Mouse (Mus musculus): Measurements from ENCODE around the gene Rbpj. TPM values are rescaled to one million over a fixed set of nuclear protein-coding genes. Genes with fewer than 3 reads are reported as not detected.

The Rbpj gene
- total and polyA plus RNA-seq, 3 experiments: 40.5 to 62.8 (median 61.3) TPM

GRCm38 (mm10) chr5:53554180-53554579, 88.2 kb downstream of the Rbpj start:
- Histone ChIP-seq H3K79me2 (replicated peaks; ENCODE audit: control insufficient read depth, extremely low read depth, insufficient read depth, poor library complexity, severe bottlenecking) (no peaks in the 10 kb centered on the region), H3K36me3 (replicated peaks in 1 of 2; ENCODE audit: control insufficient read depth in 1 of 2, insufficient read depth in 1 of 2, low read length in 1 of 2) (no peaks in the 10 kb centered on the region), H3K4me2 (ENCODE audit: insufficient read depth, low read depth, poor library complexity, severe bottlenecking) (no peak overlapping the region), H3K9me3 (replicated peaks; ENCODE audit: low read length) (no peaks in the 10 kb centered on the region), H3K27me3 (replicated peaks) (no peaks in the 10 kb centered on the region), H3K9ac (ENCODE audit: insufficient read depth, low read depth) (no peak overlapping the region), H3K4me3 (replicated peaks in 1 of 3; ENCODE audit: low read depth in 2 of 3, low read length in 2 of 3, poor library complexity in 1 of 3) (no peak overlapping the region), H3K4me1 (ENCODE audit: control insufficient read depth in 1 of 2, insufficient read depth in 2 of 2) (peaks cover 7 to 30% of the 10 kb centered on the region in 2 experiments), H3K27ac (ENCODE audit: insufficient read depth, low read depth) (no peak overlapping the region)
- in situ Hi-C loops (cut with MboI; ENCODE audit: low pct_ligation_motif_present, low pct_unique_long_range_greater_than_20kb, low sequenced_read_pairs): no loop called here
- TF ChIP-seq E2F4 (IDR thresholded peaks at IDR 0.05; ENCODE audit: insufficient replicate concordance, low read depth, low read length) (no peak), POLR2AphosphoS2 (IDR thresholded peaks at IDR 0.05; ENCODE audit: low read depth, low read length) (no peak), UBTF (IDR thresholded peaks at IDR 0.05; ENCODE audit: low read depth, low read length) (no peak), POLR2A (IDR thresholded peaks at IDR 0.05; ENCODE audit: low read depth, low read length) (no peak), NRF1 (IDR thresholded peaks at IDR 0.05; ENCODE audit: low read depth, low read length) (no peak), CTCF (conservative IDR thresholded peaks at IDR 0.05 in 1 of 2, IDR thresholded peaks at IDR 0.05 in 1 of 2; ENCODE audit: low read depth in 2 of 2, low read length in 2 of 2) (no peak), ZMIZ1 (IDR thresholded peaks at IDR 0.05; ENCODE audit: low read depth, low read length) (no peak), GABPA (IDR thresholded peaks at IDR 0.05; ENCODE audit: insufficient replicate concordance, low read depth, low read length) (no peak), JUN (IDR thresholded peaks at IDR 0.05; ENCODE audit: insufficient read depth, low read depth, low read length) (no peak), EP300 (IDR thresholded peaks at IDR 0.05; ENCODE audit: low read length) (no peak), SIN3A (IDR thresholded peaks at IDR 0.05; ENCODE audit: low read length) (no peak), PAX5 (IDR thresholded peaks at IDR 0.05; ENCODE audit: low read length) (no peak)
- dilution Hi-C loops (cut with MboI; ENCODE audit: extremely low pct_ligation_motif_present, extremely low pct_unique_long_range_greater_than_20kb, low sequenced_read_pairs): no loop called here
- DNase-seq (ENCODE audit: extremely low read depth): no peak

GRCm38 (mm10) chr5:53554926-53555325, 89.0 kb downstream of the Rbpj start:
- Histone ChIP-seq H3K9me3 (replicated peaks; ENCODE audit: low read length) (no peaks in the 10 kb centered on the region), H3K4me1 (ENCODE audit: control insufficient read depth in 1 of 2, insufficient read depth in 2 of 2) (peaks cover 7 to 30% of the 10 kb centered on the region in 2 experiments), H3K27ac (ENCODE audit: insufficient read depth, low read depth) (no peak overlapping the region), H3K4me2 (ENCODE audit: insufficient read depth, low read depth, poor library complexity, severe bottlenecking) (0 out of 2 replicates have a peak overlapping the region, but pooled peaks have one; percentile 2), H3K36me3 (replicated peaks in 1 of 2; ENCODE audit: control insufficient read depth in 1 of 2, insufficient read depth in 1 of 2, low read length in 1 of 2) (no peaks in the 10 kb centered on the region), H3K79me2 (replicated peaks; ENCODE audit: control insufficient read depth, extremely low read depth, insufficient read depth, poor library complexity, severe bottlenecking) (no peaks in the 10 kb centered on the region), H3K27me3 (replicated peaks) (no peaks in the 10 kb centered on the region), H3K9ac (ENCODE audit: insufficient read depth, low read depth) (0 out of 2 replicates have a peak overlapping the region, but pooled peaks have one; percentile 17), H3K4me3 (replicated peaks in 1 of 3; ENCODE audit: low read depth in 2 of 3, low read length in 2 of 3, poor library complexity in 1 of 3) (no peak overlapping the region)
- in situ Hi-C loops (cut with MboI; ENCODE audit: low pct_ligation_motif_present, low pct_unique_long_range_greater_than_20kb, low sequenced_read_pairs): no loop called here
- no peak for TF ChIP-seq POLR2A (IDR thresholded peaks at IDR 0.05; ENCODE audit: low read depth, low read length)
- 0 out of 2 replicates have a peak, but pooled peaks have one; percentile 5 for TF ChIP-seq BHLHE40 (IDR thresholded peaks at IDR 0.05; ENCODE audit: low read depth, low read length)
- no peak for TF ChIP-seq ZMIZ1 (IDR thresholded peaks at IDR 0.05; ENCODE audit: low read depth, low read length)
- TF ChIP-seq TCF12 (IDR thresholded peaks at IDR 0.05; ENCODE audit: low read depth, low read length): 0 out of 2 replicates have a peak, but pooled peaks have one; percentile 27
- 0 out of 2 replicates have a peak, but pooled peaks have one; percentile 37 for TF ChIP-seq EP300 (IDR thresholded peaks at IDR 0.05; ENCODE audit: low read length)
- TF ChIP-seq MYC (IDR thresholded peaks at IDR 0.05; ENCODE audit: low read depth, low read length): peak; percentile 56; the same call in 1 of the 2 replicates
- TF ChIP-seq ETS1 (conservative IDR thresholded peaks at IDR 0.05; ENCODE audit: low read depth, low read length): no peak; the same call in 1 of the 2 replicates
- peak; percentile 61 for TF ChIP-seq MAX (IDR thresholded peaks at IDR 0.05; ENCODE audit: low read length)
- TF ChIP-seq CHD1 (IDR thresholded peaks at IDR 0.05; ENCODE audit: low read depth, low read length): no peak
- dilution Hi-C loops (cut with MboI; ENCODE audit: extremely low pct_ligation_motif_present, extremely low pct_unique_long_range_greater_than_20kb, low sequenced_read_pairs): no loop called here
- DNase-seq (ENCODE audit: extremely low read depth): no peak
